Mouse (Mus musculus): Measurements from ENCODE around the gene Ppp6r3. TPM values are rescaled to one million over a fixed set of nuclear protein-coding genes. Genes with fewer than 3 reads are reported as not detected.

Gene Ppp6r3
- polyA plus RNA-seq, 1 experiment from 2014 or later: 94.1 TPM

GRCm38 (mm10) chr19:3562752-3563151 lies 12.8 kb downstream of the Ppp6r3 start:
- no peak for ATAC-seq (replicated peaks; ENCODE audit: low FRiP score)
- Histone ChIP-seq H3K27me3 (ENCODE audit: control insufficient read depth, insufficient read depth, low read length) (no peaks in the 10 kb centered on the region), H3K9ac (ENCODE audit: low read length) (no peak overlapping the region), H3K36me3 (ENCODE audit: control insufficient read depth, insufficient read depth, low read length) (no peaks in the 10 kb centered on the region; the same call in 1 of the 2 replicates), H3K27ac (ENCODE audit: low read depth, low read length) (no peak overlapping the region), H3K4me3 (ENCODE audit: low read depth, low read length) (no peak overlapping the region), H3K4me2 (ENCODE audit: low read depth, low read length, severe bottlenecking) (no peak overlapping the region), H3K4me1 (replicated peaks; ENCODE audit: control insufficient read depth, insufficient read depth, low read length) (no peaks in the 10 kb centered on the region), H3K9me3 (ENCODE audit: control insufficient read depth, low read length) (peaks cover 3% of the 10 kb centered on the region; the same call in 1 of the 2 replicates)
- WGBS: 96% methylated on average over 6 of the region's 6 CpGs
- no peak for DNase-seq (ENCODE audit: low spot score)

- Histone ChIP-seq H3K27me3 (ENCODE audit: control insufficient read depth, insufficient read depth, low read length) (no peaks in the 10 kb centered on the region), H3K27ac (ENCODE audit: low read depth, low read length) (no peak overlapping the region), H3K36me3 (ENCODE audit: control insufficient read depth, insufficient read depth, low read length) (no peaks in the 10 kb centered on the region; the same call in 1 of the 2 replicates), H3K4me2 (ENCODE audit: low read depth, low read length, severe bottlenecking) (no peak overlapping the region), H3K9me3 (ENCODE audit: control insufficient read depth, low read length) (peaks cover 3% of the 10 kb centered on the region; the same call in 1 of the 2 replicates), H3K4me1 (replicated peaks; ENCODE audit: control insufficient read depth, insufficient read depth, low read length) (no peaks in the 10 kb centered on the region), H3K9ac (ENCODE audit: low read length) (no peak overlapping the region), H3K4me3 (ENCODE audit: low read depth, low read length) (no peak overlapping the region)
- 98% methylated on average over 2 of the region's 2 CpGs for WGBS
- DNase-seq (ENCODE audit: low spot score) (no peak), ATAC-seq (replicated peaks; ENCODE audit: low FRiP score) (no peak)
These were observed 13.3 kb downstream of the Ppp6r3 start for GRCm38 (mm10) chr19:3562298-3562697.

GRCm38 (mm10) chr19:3556169-3556827 lies 19.3 kb downstream of the Ppp6r3 start:
- WGBS: 94% methylated on average over 2 of the region's 2 CpGs
- no peak overlapping the region for H3K4me2 ChIP-seq (ENCODE audit: low read depth, low read length, severe bottlenecking)
- no peak for ATAC-seq (replicated peaks; ENCODE audit: low FRiP score)
- H3K36me3 ChIP-seq (ENCODE audit: control insufficient read depth, insufficient read depth, low read length): no peaks in the 10 kb centered on the region; the same call in 1 of the 2 replicates
- no peak for DNase-seq (ENCODE audit: low spot score)
- H3K9ac ChIP-seq (ENCODE audit: low read length): no peak overlapping the region
- H3K4me1 ChIP-seq (replicated peaks; ENCODE audit: control insufficient read depth, insufficient read depth, low read length): no peaks in the 10 kb centered on the region
- no peak overlapping the region for H3K4me3 ChIP-seq (ENCODE audit: low read depth, low read length)
- no peaks in the 10 kb centered on the region for H3K27me3 ChIP-seq (ENCODE audit: control insufficient read depth, insufficient read depth, low read length)
- no peak overlapping the region for H3K27ac ChIP-seq (ENCODE audit: low read depth, low read length)
- peaks cover 3% of the 10 kb centered on the region; the same call in 1 of the 2 replicates for H3K9me3 ChIP-seq (ENCODE audit: control insufficient read depth, low read length)

- Histone ChIP-seq H3K27ac (ENCODE audit: low read depth, low read length) (no peak overlapping the region), H3K9ac (ENCODE audit: low read length) (no peak overlapping the region), H3K27me3 (ENCODE audit: control insufficient read depth, insufficient read depth, low read length) (no peaks in the 10 kb centered on the region), H3K4me1 (replicated peaks; ENCODE audit: control insufficient read depth, insufficient read depth, low read length) (no peaks in the 10 kb centered on the region), H3K4me2 (ENCODE audit: low read depth, low read length, severe bottlenecking) (no peak overlapping the region), H3K36me3 (ENCODE audit: control insufficient read depth, insufficient read depth, low read length) (no peaks in the 10 kb centered on the region; the same call in 1 of the 2 replicates), H3K9me3 (ENCODE audit: control insufficient read depth, low read length) (peaks cover under 1% of the 10 kb centered on the region; the same call in 1 of the 2 replicates), H3K4me3 (ENCODE audit: low read depth, low read length) (no peak overlapping the region)
- no peak for DNase-seq (ENCODE audit: low spot score)
- ATAC-seq (replicated peaks; ENCODE audit: low FRiP score): no peak
- 94% methylated on average over 8 of the region's 8 CpGs for WGBS
These were observed 20.8 kb downstream of the Ppp6r3 start for GRCm38 (mm10) chr19:3554785-3555184.

GRCm38 (mm10) chr19:3551573-3552159 lies 23.9 kb downstream of the Ppp6r3 start:
- Histone ChIP-seq H3K4me2 (ENCODE audit: low read depth, low read length, severe bottlenecking) (no peak overlapping the region), H3K9me3 (ENCODE audit: control insufficient read depth, low read length) (no peaks in the 10 kb centered on the region), H3K9ac (ENCODE audit: low read length) (no peak overlapping the region), H3K36me3 (ENCODE audit: control insufficient read depth, insufficient read depth, low read length) (no peaks in the 10 kb centered on the region), H3K27ac (ENCODE audit: low read depth, low read length) (no peak overlapping the region), H3K4me3 (ENCODE audit: low read depth, low read length) (no peak overlapping the region), H3K4me1 (replicated peaks; ENCODE audit: control insufficient read depth, insufficient read depth, low read length) (no peaks in the 10 kb centered on the region), H3K27me3 (ENCODE audit: control insufficient read depth, insufficient read depth, low read length) (no peaks in the 10 kb centered on the region)
- ATAC-seq (replicated peaks; ENCODE audit: low FRiP score): no peak
- 86% methylated on average over 4 of the region's 4 CpGs for WGBS
- DNase-seq (ENCODE audit: low spot score): no peak

GRCm38 (mm10) chr19:3550101-3550500 lies 25.4 kb downstream of the Ppp6r3 start:
- no peaks in the 10 kb centered on the region for H3K27me3 ChIP-seq (ENCODE audit: control insufficient read depth, insufficient read depth, low read length)
- H3K4me1 ChIP-seq (replicated peaks; ENCODE audit: control insufficient read depth, insufficient read depth, low read length): no peaks in the 10 kb centered on the region
- no peak overlapping the region for H3K4me2 ChIP-seq (ENCODE audit: low read depth, low read length, severe bottlenecking)
- H3K36me3 ChIP-seq (ENCODE audit: control insufficient read depth, insufficient read depth, low read length): no peaks in the 10 kb centered on the region
- WGBS: 95% methylated on average over 1 of the region's 1 CpGs
- H3K9me3 ChIP-seq (ENCODE audit: control insufficient read depth, low read length): no peaks in the 10 kb centered on the region
- no peak overlapping the region for H3K9ac ChIP-seq (ENCODE audit: low read length)
- no peak overlapping the region for H3K4me3 ChIP-seq (ENCODE audit: low read depth, low read length)
- ATAC-seq (replicated peaks; ENCODE audit: low FRiP score): no peak
- H3K27ac ChIP-seq (ENCODE audit: low read depth, low read length): no peak overlapping the region
- no peak for DNase-seq (ENCODE audit: low spot score)

GRCm38 (mm10) chr19:3549263-3549662 lies 26.3 kb downstream of the Ppp6r3 start:
- H3K27me3 ChIP-seq (ENCODE audit: control insufficient read depth, insufficient read depth, low read length): no peaks in the 10 kb centered on the region
- H3K27ac ChIP-seq (ENCODE audit: low read depth, low read length): no peak overlapping the region
- no peak for ATAC-seq (replicated peaks; ENCODE audit: low FRiP score)
- 89% methylated on average over 1 of the region's 1 CpGs for WGBS
- no peak overlapping the region for H3K9ac ChIP-seq (ENCODE audit: low read length)
- no peaks in the 10 kb centered on the region for H3K36me3 ChIP-seq (ENCODE audit: control insufficient read depth, insufficient read depth, low read length)
- no peaks in the 10 kb centered on the region for H3K9me3 ChIP-seq (ENCODE audit: control insufficient read depth, low read length)
- no peak overlapping the region for H3K4me2 ChIP-seq (ENCODE audit: low read depth, low read length, severe bottlenecking)
- DNase-seq (ENCODE audit: low spot score): no peak
- H3K4me1 ChIP-seq (replicated peaks; ENCODE audit: control insufficient read depth, insufficient read depth, low read length): no peaks in the 10 kb centered on the region
- H3K4me3 ChIP-seq (ENCODE audit: low read depth, low read length): no peak overlapping the region

- Histone ChIP-seq H3K4me2 (ENCODE audit: low read depth, low read length, severe bottlenecking) (no peak overlapping the region), H3K9ac (ENCODE audit: low read length) (no peak overlapping the region), H3K27ac (ENCODE audit: low read depth, low read length) (no peak overlapping the region), H3K27me3 (ENCODE audit: control insufficient read depth, insufficient read depth, low read length) (no peaks in the 10 kb centered on the region), H3K4me1 (replicated peaks; ENCODE audit: control insufficient read depth, insufficient read depth, low read length) (no peaks in the 10 kb centered on the region), H3K4me3 (ENCODE audit: low read depth, low read length) (no peak overlapping the region), H3K36me3 (ENCODE audit: control insufficient read depth, insufficient read depth, low read length) (no peaks in the 10 kb centered on the region), H3K9me3 (ENCODE audit: control insufficient read depth, low read length) (no peaks in the 10 kb centered on the region)
- no peak for DNase-seq (ENCODE audit: low spot score)
- 96% methylated on average over 1 of the region's 1 CpGs for WGBS
- ATAC-seq (replicated peaks; ENCODE audit: low FRiP score): no peak
These were observed 27.2 kb downstream of the Ppp6r3 start for GRCm38 (mm10) chr19:3548311-3548710.

- Histone ChIP-seq H3K27ac (ENCODE audit: low read depth, low read length) (no peak overlapping the region), H3K9ac (ENCODE audit: low read length) (no peak overlapping the region), H3K36me3 (ENCODE audit: control insufficient read depth, insufficient read depth, low read length) (no peaks in the 10 kb centered on the region; the same call in 1 of the 2 replicates), H3K27me3 (ENCODE audit: control insufficient read depth, insufficient read depth, low read length) (no peaks in the 10 kb centered on the region), H3K4me1 (replicated peaks; ENCODE audit: control insufficient read depth, insufficient read depth, low read length) (no peaks in the 10 kb centered on the region), H3K4me3 (ENCODE audit: low read depth, low read length) (no peak overlapping the region), H3K9me3 (ENCODE audit: control insufficient read depth, low read length) (no peaks in the 10 kb centered on the region), H3K4me2 (ENCODE audit: low read depth, low read length, severe bottlenecking) (no peak overlapping the region)
- ATAC-seq (replicated peaks; ENCODE audit: low FRiP score) (no peak), DNase-seq (ENCODE audit: low spot score) (no peak)
- 93% methylated on average over 2 of the region's 2 CpGs for WGBS
These were observed 30.6 kb downstream of the Ppp6r3 start for GRCm38 (mm10) chr19:3544995-3545394.

Measured in forebrain, embryonic 11.5 days (tissue).